Mouse (Mus musculus): ENCODE results near the gene Cnbp. TPM values are rescaled to one million over a fixed set of nuclear protein-coding genes. Genes with fewer than 3 reads are reported as not detected.

Gene Cnbp
- total RNA-seq, 2 experiments from 2014 or later, result 279 to 283 TPM

DNA sequence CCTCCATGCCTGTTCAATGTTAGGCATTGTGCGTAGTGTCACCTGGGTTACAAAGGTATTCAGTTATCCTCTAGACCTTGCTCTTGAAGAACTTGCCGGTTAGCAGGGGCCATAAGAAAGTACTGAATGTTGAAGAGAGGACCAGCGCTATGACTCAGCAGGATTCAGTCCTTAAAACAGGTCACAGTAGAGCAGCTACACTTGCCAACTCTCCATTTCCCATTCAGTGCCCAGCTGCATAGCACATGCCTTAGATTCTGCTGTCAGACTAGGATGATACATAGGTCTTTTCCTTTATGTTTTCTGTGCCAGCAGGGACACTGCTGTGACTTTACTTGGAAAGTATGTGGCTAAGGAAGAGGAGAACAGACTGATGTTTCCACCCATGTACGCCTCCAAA, 2.5 kb upstream of the Cnbp start:
- intact Hi-C loops (cut with DNase I), result no loop called here

DNA sequence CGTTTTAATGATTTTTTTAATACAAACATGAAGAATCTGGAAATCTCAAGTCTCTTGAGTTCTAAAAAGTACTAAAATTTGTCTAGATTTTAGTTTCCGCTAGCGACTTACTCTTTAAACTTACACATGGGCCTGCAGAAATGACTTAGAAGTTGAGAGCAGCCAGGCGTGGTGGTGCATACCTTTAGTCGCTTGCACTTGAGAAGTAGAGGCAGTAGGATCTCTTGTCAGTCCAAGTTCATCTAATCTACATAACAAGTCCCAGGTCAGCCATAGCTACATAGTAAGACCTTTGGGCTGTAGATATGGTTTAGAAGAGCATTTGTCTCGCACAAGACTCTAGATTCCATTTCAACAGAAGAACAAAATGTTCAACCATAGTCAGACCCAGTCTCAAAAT, 965 bp upstream of the Cnbp start:
- intact Hi-C loops (cut with DNase I), result loop anchor here (2.0 kb wide), 1 partner anchor 35 kb away; the partner anchor contains the start of gene Copg1
- no peak for DNase-seq

More for the DNA sequence above, 2.5 kb upstream of the Cnbp start:
- DNase-seq, result no peak

DNA sequence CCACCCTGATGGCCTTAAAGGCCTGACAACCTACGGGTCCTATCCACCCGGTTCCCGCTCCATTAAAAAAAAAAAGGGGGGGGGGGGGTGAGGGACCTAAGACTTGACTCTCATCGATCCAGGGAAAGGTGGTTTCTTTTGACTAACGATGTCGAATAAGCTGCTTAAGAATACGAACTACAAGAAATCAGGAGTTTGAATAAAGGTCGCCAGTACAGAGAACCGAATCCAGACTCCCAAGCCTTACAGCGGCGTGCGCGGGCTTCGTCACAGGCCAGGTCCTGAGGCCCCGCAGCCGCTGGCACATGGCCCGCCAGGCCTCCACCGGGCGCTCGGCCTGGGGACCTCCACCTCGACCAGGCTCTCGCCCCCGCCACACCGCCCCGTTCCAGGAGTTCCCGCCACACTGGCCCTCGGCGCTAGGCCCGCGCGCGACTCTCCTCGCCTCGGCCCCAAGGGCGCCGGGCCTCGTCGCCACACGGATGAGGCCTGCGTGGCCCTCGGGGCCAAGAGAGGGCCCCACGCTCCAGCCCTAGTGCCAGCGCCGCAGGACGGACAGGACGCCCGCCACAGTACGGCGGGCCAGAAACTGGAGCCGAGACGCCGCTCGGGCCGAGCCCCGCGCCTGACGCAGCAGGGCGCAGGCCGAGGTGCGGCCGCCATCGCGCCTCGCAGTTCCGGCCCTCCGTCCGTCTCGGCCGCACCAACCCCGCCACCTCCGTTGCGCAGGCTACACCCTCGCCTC, 579 bp downstream of the Cnbp start:
- DNase-seq, result peak; percentile 72 to 73
- intact Hi-C loops (cut with DNase I), result loop anchor here (2.0 kb wide), 1 partner anchor 36 kb away; the partner anchor contains the start of gene Copg1

DNA sequence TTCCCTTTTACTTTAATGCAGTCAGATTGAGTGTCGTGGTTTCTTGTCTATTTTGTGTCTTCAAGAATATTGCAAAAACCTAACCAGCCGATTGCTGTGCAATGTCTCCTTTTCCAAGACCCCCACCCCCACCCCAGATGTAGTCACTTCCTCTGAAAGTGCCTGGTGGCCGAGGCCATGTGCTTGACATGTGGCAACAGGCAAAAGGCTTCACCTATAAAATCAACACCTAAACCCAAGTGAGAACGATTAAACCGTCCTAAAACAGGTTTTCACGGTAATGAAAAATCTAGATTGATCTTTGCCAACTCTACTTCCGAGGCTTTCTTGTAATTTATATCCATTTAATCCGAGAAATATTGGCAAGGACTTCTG, 1.1 kb downstream of the Cnbp start:
- intact Hi-C loops (cut with DNase I), result loop anchor here (2.0 kb wide), 1 partner anchor 37 kb away; the partner anchor contains the start of gene Copg1
- no peak for DNase-seq

DNA sequence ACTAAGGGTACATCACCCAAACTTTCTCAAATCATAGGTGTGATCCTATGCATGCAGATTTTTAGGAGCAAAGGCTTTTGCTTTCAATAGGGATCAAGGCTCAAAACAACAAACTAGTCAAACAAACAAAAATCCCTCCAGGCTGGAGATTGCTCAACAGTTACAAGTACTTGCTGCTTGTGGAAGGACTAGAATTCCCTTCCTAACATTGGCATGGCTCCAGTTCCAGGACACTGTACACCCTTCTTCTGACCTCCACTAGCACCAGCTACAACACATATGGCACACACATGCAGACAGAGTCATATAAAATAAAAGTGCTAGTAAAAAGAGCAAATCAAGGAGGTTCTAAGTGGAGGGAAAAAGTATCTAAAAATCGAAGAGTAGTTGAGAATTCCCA, 4.1 kb downstream of the Cnbp start:
- DNase-seq, result no peak
- intact Hi-C loops (cut with DNase I), result no loop called here

DNA sequence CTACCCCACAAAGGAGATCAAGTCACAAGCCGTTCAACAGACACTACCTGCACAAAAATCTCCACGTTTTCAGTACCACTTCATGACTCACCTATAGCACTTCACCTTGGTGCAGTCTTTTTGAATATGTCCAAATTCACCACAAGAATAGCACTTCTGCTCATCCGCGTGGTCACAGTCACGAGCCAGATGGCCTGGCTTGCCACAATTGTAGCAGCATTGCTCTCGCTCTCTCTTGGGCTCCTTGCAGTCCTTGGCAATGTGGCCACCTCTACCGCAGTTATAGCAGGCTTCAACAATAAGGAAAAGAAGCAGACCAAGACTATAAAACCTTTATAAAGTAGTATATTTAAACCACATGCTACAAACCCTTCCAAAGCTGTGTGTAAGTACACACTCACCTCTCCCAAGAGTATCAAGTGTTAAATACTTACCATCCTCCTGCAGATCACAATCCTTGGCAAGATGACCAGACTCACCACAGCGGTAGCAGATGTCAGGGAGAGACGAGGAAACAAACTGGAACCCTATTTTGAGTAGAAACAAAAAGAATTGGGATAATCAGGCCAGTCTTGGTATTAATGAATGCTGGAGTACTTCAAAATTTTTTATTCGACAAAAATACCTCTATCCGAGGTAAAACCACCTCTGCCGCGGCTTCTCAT, 5.7 kb downstream of the Cnbp start:
- intact Hi-C loops (cut with DNase I), result no loop called here
- no peak for DNase-seq

DNA sequence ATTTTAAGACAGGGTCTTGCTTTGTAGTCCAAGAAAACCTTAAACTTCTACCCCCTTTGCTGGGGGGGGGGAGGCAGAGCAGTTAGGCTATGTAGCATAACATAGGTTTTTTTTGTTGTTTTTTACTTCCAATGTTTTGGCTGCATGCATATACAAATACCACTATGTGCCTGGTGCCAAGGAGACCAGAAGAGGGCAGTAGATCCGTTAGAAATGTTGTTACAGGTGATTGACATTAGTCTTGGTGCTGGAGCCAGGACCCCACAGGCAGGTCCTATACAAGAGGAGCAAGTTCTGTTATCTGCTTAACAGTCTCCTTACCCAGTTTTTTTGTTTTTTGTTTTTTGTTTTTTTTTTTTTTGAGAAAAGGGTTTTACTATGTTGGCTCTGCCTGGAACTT, 8.7 kb downstream of the Cnbp start:
- intact Hi-C loops (cut with DNase I), result no loop called here
- no peak for DNase-seq

DNA sequence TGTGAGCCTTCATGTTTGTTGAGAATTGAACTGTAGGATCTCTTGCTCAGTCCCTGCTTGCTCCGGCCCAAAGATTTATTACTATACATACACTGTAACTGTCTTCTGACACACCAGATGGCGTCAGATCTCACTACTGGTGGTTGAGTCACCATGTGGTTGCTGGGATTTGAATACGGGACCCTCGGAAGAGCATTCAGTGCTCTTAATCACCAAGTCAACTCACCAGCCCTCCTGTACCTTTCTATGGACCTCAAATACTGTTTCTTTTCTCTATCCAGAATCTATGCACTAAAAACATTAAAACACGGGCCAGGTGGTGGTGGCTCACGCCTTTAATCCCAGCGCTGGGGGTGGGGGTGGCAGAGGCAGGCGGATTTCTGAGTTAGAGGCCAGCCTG, 9.3 kb downstream of the Cnbp start:
- no peak for DNase-seq
- intact Hi-C loops (cut with DNase I), result no loop called here

DNA sequence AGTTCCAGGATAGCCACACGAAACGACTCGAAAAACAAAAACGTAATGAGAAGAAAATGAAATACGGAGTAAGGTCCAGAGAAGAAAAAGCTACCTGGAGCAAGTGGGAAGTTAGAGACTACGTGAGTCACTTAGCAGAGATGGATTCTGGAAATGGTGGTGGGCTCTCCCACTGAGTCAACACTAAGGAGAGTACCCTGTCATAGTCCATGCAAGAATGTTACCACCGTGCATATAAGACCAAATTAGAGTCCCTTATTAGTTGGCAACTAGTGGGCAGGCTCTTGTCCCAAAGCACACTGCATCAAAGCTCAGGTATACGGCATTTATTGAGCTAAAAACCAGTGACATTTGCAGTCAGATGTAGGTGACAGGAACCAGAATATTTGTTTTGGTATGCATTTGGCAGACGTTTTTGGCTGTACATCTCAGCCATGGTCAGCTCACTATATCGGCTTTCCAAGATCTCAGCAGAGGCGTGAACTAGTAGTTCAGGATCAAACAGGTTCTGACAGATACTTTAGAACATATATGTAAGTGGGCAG, 11.0 kb downstream of the Cnbp start:
- intact Hi-C loops (cut with DNase I), result no loop called here
- DNase-seq, result no peak

DNA sequence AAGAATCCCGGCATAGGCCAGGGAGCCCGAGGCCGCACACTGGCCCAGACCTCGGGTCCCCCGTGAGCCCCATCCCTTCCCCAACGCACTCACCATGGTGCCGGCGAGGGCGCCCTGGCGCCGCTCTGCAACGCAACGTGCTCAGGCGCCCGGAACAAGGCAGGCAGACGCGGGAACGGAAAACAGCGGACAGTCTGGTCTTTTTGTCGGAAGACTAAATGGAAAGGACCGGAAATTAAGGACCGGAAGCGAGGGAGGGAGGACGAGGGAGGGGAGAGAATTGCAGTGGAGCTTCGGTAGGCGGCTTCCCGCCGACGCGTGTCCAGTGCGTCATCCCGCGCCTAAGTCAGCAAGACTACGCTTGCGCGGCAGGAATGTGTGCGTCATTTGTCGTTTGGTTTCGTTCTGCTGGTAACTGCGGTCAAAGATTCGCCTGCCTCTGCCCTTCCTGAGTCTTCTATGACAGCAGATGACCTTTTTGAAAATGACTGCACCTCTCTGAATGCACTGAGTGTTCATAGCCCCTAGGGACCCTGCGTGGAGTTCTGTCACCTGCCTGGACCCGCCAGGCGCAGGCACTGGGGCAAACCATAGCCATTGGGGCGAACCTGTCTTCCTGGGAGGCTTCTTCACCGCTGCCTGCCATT, 12.2 kb downstream of the Cnbp start, which contains the start of gene Isy1:
Isy1 (minus strand) TSS at position 248 of the 647 bp plus-strand sequence.
- intact Hi-C loops (cut with DNase I), result no loop called here
- DNase-seq, result peak; percentile 91 to 93

DNA sequence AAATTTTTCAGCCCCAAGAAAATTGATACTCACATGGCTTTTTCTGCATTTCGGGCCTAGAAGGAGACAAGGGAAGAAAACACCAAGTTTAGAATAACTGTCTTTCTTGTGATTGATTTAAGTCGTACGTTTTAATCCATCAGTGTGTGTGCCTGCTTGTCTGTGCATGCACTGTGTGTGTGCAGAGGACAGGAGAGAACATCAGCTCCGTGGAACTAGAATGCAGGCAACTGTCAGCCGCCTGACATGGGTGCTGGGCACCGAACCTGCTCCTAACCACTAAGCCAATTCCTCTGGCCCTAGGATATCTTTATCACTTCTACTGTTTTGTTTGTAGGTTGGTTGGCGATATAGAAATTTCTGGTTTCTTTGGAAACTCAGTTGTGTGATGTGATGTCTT, 15.2 kb downstream of the Cnbp start, which contains the start of gene Gm45140:
Gm45140 (minus strand) TSS at position 101 of the 400 bp plus-strand sequence.
- DNase-seq, result no peak
- intact Hi-C loops (cut with DNase I), result no loop called here

DNA sequence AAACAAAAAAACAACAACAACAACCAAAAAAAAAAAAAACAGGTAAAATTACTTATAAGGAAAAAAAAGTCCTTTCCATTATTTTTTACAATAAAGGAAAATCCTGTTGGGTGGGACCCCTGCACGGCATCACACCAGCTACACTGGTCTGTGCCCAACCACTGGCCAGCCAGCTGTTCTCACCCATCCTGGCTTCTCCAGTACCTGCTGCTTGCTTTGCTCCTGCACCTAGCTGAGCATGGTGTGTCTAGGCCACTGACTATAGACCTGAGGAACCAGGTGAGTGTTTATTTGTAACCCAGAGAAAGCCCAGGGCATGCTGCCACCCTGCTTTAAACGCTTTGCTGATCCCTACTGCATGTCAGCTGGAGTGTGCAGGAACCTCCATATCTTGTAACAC, 30.5 kb downstream of the Cnbp start:
- intact Hi-C loops (cut with DNase I), result no loop called here
- DNase-seq, result no peak

DNA sequence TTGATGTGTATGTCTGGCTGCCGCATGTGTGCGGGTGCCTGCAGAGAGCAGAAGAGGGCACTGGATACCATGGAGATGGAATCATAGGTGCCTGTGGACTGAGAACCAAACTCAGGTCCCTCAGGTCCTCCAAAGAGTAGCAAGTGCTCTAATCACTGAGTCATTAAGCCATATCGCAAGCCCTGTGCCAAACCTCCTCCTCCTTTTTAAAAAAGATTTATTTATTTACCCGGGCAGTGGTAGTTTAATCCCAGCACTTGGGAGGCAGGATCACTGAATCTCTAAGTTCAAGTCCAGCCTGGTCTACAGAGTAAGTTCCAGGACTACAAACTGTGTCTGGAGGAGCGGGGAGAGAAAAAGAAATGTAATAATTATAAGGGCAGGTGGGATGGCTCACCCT, 36.4 kb downstream of the Cnbp start:
- DNase-seq, result no peak
- intact Hi-C loops (cut with DNase I), result loop anchor here (5.0 kb wide), 1 partner anchor 52 kb away; no protein-coding TSS in a partner anchor

DNA sequence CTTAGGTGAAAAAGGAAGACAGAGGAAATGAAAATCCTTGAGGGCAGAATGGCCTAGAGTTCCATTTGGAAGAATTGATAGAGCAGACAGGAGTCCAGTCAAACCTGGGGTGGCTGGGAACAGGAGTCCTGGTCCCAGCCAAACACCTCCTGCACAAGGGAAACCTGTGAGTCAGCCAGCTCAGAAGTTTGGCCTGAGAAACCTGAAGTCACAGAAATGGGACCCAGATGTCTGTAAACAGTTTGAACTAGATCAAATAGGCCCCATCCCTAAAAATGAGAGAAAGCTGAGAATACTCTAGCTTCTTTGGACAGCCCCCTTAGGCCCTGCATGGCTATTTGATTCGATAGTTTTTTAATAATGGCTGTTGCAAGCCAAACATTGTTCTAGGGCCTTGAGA, 38.2 kb downstream of the Cnbp start:
- intact Hi-C loops (cut with DNase I), result loop anchor here (5.0 kb wide), 1 partner anchor 50 kb away; no protein-coding TSS in a partner anchor
- DNase-seq, result no peak

DNA sequence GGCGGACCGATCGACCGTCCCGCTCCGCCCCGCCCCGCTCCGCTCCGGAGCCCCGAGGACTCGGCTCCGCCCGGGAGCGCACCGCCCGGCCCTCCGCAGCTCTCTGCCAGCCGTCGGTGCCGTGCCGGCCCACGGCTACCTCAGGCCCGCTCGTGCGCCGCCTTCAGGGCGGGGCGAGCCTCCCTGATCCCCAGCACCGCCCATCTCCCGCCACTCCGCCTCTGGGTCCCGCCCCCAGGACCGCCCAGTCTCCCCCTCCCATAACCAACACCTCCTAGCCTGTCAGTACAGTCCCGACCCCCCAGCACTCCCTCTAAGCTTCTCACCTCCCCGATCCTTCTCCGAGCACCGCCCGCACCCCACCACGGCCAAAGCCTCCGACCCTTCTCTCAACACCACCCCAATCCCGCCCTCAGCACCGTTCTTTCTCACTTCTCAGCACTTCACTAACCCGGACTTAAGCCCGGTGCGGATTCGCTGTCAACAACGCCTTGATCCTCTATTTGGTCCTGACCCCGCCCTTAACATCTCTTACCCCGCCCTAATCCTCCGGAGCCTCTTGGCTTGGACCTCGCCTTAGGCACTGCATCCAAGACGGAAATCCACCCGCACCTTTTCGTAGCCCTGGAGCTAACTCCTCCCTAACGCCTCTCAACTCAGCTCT, 39.1 kb downstream of the Cnbp start, which contains the start of gene Rab43:
Rab43 (minus strand) TSS at position 490 of the 664 bp plus-strand sequence.
- peak; percentile 95 to 96 for DNase-seq
- intact Hi-C loops (cut with DNase I), result loop anchor here (5.0 kb wide), 1 partner anchor 50 kb away; no protein-coding TSS in a partner anchor

DNA sequence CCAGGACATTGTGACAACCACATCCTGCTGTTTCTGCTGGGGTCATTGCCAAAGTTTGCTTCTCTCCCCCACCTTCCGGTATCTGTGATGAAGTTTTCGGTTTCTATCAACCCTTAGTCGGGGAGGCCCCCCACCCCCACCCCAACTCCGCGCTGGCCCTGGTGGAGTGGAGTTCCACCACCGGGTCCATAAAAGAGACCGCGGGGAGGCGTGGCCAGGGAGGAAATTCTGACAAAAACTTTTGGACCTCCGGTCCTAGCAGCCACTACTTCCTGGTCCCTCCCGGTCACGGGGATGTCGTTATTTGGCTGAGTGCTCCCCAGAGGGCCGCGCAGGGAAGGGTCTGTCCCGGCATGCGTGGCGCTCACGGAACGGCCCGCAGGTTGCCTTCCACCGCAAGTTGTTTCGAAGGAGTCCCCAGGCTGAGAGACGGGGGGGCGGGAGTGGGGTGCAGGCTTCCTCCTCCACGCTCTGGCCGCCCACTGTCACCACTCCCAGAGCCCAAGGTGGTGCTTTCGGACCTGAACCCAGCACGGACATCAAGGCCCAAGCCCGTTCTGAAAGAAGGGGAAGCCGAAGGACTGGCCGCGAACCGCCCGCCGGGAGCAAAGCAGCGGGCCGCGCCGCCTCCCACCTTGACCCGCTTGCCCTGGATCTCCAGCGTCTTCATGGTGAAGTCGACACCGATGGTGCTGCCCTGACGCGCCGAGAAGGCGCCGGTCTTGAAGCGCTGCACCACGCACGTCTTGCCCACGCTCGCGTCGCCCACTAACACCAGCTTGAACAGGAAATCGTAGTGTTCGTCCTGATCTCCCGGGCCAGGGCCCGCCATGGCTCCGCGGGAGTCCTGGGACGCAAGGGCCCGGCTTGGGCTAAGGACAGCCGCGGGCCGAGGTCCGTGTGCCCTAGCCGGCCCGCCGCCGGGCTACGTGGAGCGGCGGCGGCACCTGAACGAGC, 39.9 kb downstream of the Cnbp start:
- peak; percentile 71 to 73 for DNase-seq
- intact Hi-C loops (cut with DNase I), result loop anchor here (5.0 kb wide), 1 partner anchor 49 kb away; no protein-coding TSS in a partner anchor

DNA sequence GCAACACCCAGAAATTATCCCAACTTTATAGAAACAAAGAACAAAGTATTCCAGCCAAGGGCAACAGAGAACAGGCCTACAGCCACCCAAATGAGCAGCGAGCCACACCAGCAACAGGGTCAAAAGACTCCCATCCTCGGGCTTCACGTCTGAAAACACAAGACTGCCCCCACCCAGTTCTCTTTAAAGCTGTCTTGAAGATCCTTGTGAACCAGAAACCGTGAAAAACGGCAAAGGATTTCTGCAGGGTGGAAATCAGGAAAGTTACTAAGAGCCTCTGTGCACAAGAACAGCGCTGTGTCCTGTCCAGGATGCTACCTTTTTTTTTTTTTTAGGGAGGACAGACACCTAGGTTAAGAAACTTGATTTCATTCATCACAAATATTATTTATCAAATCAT, 40.6 kb downstream of the Cnbp start:
- DNase-seq, result no peak
- intact Hi-C loops (cut with DNase I), result loop anchor here (5.0 kb wide), 1 partner anchor 48 kb away; no protein-coding TSS in a partner anchor

DNA sequence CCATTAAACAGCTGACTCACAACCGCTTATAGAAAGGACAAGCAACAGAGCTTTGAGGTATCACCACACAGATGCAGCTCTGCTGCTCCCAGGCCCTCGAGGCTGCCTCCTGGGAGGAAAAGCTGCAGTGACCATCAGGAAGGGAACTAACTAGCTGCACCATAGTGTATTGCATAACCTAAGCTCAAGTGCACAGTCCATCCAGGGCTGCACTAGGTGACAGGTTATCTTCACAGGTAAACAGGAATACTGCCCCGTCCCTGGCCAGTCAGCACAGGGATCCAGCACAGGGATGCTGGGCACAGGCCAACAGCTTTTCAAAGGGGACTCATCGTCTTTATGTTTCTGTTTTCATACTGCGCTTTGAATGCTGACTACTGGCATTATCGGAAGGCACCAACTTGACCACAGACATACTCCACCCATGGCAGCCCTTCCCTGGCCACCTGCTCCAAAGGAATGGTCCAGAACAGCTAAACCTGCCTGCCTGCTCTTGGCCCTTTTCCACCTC, 41.2 kb downstream of the Cnbp start:
- intact Hi-C loops (cut with DNase I), result loop anchor here (5.0 kb wide), 1 partner anchor 47 kb away; no protein-coding TSS in a partner anchor
- no peak for DNase-seq

DNA sequence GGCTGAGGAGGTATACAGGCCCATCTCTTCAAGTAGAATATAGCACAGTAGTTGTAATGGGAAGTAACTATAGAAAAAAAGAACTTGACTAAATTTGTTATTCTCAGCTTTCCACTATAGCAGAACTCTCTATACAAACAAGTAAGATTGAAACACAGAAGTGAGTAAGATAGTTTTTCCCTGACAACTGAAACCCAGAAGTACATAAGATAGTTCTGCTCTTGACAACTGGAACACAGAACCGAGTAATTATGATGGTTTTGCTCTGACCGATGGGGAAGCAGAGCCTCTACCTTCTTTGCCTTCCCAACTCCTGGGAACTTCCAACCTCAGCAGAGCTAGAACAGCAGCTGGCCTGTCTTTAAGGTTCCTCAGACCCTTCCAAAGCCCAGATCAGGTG, 41.8 kb downstream of the Cnbp start:
- intact Hi-C loops (cut with DNase I), result no loop called here

More for the DNA sequence above, 41.8 kb downstream of the Cnbp start:
- no peak for DNase-seq

Measured in heart, postnatal 14 days (tissue).